Mouse (Mus musculus) MEL (cell line): Measurements from ENCODE around the gene Aff3.

Experiments
- CTCF ChIP-seq, 3 experiments: IDR thresholded peaks in 2 of 3; conservative IDR thresholded peaks in 1 of 3; 2 replicates each; pipeline ENCODE4 v1.5.1; 2011 to 2012; ENCODE audit warnings: low read length in 3 of 3, low read depth in 2 of 3, mild to moderate bottlenecking in 2 of 3, improper control_type of control experiment in 1 of 3, inconsistent platforms in 1 of 3, mixed read lengths in 1 of 3, moderate library complexity in 1 of 3; ENCODE audit not compliant: control insufficient read depth in 1 of 3, insufficient read depth in 1 of 3, poor library complexity in 1 of 3, severe bottlenecking in 1 of 3
- ELF1 ChIP-seq: IDR thresholded peaks from 2 replicates; pipeline ENCODE4 v1.6.1; 2014; ENCODE audit warnings: low read depth, mild to moderate bottlenecking, inconsistent platforms, low read length, improper control_type of control experiment, moderate library complexity
- EP300 ChIP-seq, 2 experiments: IDR thresholded peaks; 2 replicates each; pipeline ENCODE4 v1.6.1; 2011; ENCODE audit warnings: improper control_type of control experiment in 2 of 2, low read length in 2 of 2, low read depth in 1 of 2, mild to moderate bottlenecking in 1 of 2
- HCFC1 ChIP-seq: IDR thresholded peaks from 2 replicates; pipeline ENCODE4 v1.6.1; 2012; ENCODE audit warnings: low read depth, mild to moderate bottlenecking, inconsistent platforms, low read length, improper control_type of control experiment, moderate library complexity
- MXI1 ChIP-seq: IDR thresholded peaks from 2 replicates; pipeline ENCODE4 v1.6.1; 2011; ENCODE audit warnings: mild to moderate bottlenecking, low read depth, low read length, improper control_type of control experiment
- MYB ChIP-seq: IDR thresholded peaks from 2 replicates; pipeline ENCODE4 v1.6.1; 2011; ENCODE audit warnings: mild to moderate bottlenecking, low read depth, low read length, improper control_type of control experiment
- MYC ChIP-seq: IDR thresholded peaks from 2 replicates; pipeline ENCODE4 v1.6.1; 2011; ENCODE audit warnings: low read depth, mild to moderate bottlenecking, low read length, improper control_type of control experiment, moderate library complexity
- NELFE ChIP-seq: IDR thresholded peaks from 2 replicates; pipeline ENCODE4 v1.6.1; 2011; ENCODE audit warnings: low read depth, low read length, improper control_type of control experiment
- POLR2A ChIP-seq, 2 experiments: IDR thresholded peaks; 2 replicates each; pipeline ENCODE4 v1.6.1; 2011 to 2012; ENCODE audit warnings: low read length in 2 of 2, mild to moderate bottlenecking in 2 of 2, control low read depth in 1 of 2, improper control_type of control experiment in 1 of 2, low read depth in 1 of 2, moderate library complexity in 1 of 2; ENCODE audit not compliant: control insufficient read depth in 1 of 2, insufficient read depth in 1 of 2, poor library complexity in 1 of 2
- RCOR1 ChIP-seq: IDR thresholded peaks from 2 replicates; pipeline ENCODE4 v1.6.1; 2012; ENCODE audit warnings: low read depth, mild to moderate bottlenecking, inconsistent platforms, low read length, improper control_type of control experiment
- SMC3 ChIP-seq: IDR thresholded peaks from 2 replicates; pipeline ENCODE4 v1.6.1; 2011; ENCODE audit warnings: low read depth, low read length, improper control_type of control experiment
- ZC3H11A ChIP-seq: IDR thresholded peaks from 2 replicates; pipeline ENCODE4 v1.6.1; 2012; ENCODE audit warnings: low read depth, mild to moderate bottlenecking, inconsistent platforms, low read length, improper control_type of control experiment
- ZKSCAN1 ChIP-seq: IDR thresholded peaks from 2 replicates; pipeline ENCODE4 v1.6.1; 2012; ENCODE audit warnings: low read depth, mild to moderate bottlenecking, inconsistent platforms, low read length, improper control_type of control experiment, moderate library complexity

GRCm38 (mm10) chr1:38394493-38394892, 270.3 kb downstream of the Aff3 start:
- TF ChIP-seq RCOR1: no peak
- TF ChIP-seq MYC: no peak
- TF ChIP-seq POLR2A (IDR thresholded peaks at IDR 0.05; ENCODE audit: control insufficient read depth in 1 of 2, insufficient read depth in 1 of 2, low read depth in 1 of 2, low read length in 2 of 2, poor library complexity in 1 of 2): no peak
- TF ChIP-seq CTCF (IDR thresholded peaks at IDR 0.05 in 2 of 3, conservative IDR thresholded peaks at IDR 0.05 in 1 of 3; ENCODE audit: control insufficient read depth in 1 of 3, insufficient read depth in 1 of 3, low read depth in 2 of 3, low read length in 3 of 3, poor library complexity in 1 of 3, severe bottlenecking in 1 of 3): no peak
- no peak for TF ChIP-seq MYB
- no peak for TF ChIP-seq MXI1
- TF ChIP-seq EP300 (IDR thresholded peaks at IDR 0.05; ENCODE audit: low read depth in 1 of 2, low read length in 2 of 2): no peak
- TF ChIP-seq ZC3H11A: no peak
- TF ChIP-seq SMC3: no peak
- no peak for TF ChIP-seq ELF1
- no peak for TF ChIP-seq ZKSCAN1
- TF ChIP-seq HCFC1: no peak
- no peak for TF ChIP-seq NELFE
